Comparison of ENCODE assay signal across 11 mouse cellular contexts in genomic region chr10:77342842-77343241, GRCm38 (mm10).
DNase-seq lines count a peak whose midpoint lies in the region; ATAC-seq and TF ChIP-seq lines count a peak whose summit lies in the region.
"Had no signal": no experiment of that assay in that cellular context is flagged by ENCODE, and none has a peak within 500 bp of the region (broad histone marks: within the 10 kb centered on the region; RNA-seq: fewer than 3 reads in every experiment).

No protein-coding gene starts in this region.

- no peak for TF ChIP-seq POLR2A in thymus, adult 2 months (IDR thresholded peaks at IDR 0.05; ENCODE audit: control insufficient read depth, extremely low read depth, insufficient read depth, low read length, poor library complexity)

- H3K27ac ChIP-seq in lung, postnatal 0 days (ENCODE audit: low read length) = no peak overlapping the region
- H3K27ac ChIP-seq in heart, embryonic 16.5 days (ENCODE audit: low read length) = peak overlapping the region; percentile 79
- H3K27ac ChIP-seq in thymus, adult 2 months (ENCODE audit: control insufficient read depth, insufficient read depth, low read length) = no peak overlapping the region
- H3K27ac ChIP-seq: embryonic facial prominence, embryonic 15.5 days; limb, embryonic 12.5 days had no signal

- WGBS in lung, postnatal 0 days = 73% methylated on average over 3 of the region's 3 CpGs
- WGBS in heart, embryonic 16.5 days = 30% methylated on average over 3 of the region's 3 CpGs
- WGBS in thymus, adult 2 months = 64% methylated on average over 3 of the region's 3 CpGs

- no peak for TF ChIP-seq CTCF in lung, postnatal 0 days (IDR thresholded peaks at IDR 0.05)
- TF ChIP-seq CTCF in thymus, adult 2 months (IDR thresholded peaks at IDR 0.05; ENCODE audit: borderline replicate concordance, control insufficient read depth, extremely low read depth, insufficient read depth, low read length, poor library complexity) = no peak

- no peak overlapping the region for H3K4me3 ChIP-seq in lung, postnatal 0 days (ENCODE audit: low read depth, low read length)
- H3K4me3 ChIP-seq in heart, embryonic 16.5 days (ENCODE audit: low read length) = no peak overlapping the region
- H3K4me3 ChIP-seq in thymus, adult 2 months (ENCODE audit: control insufficient read depth, insufficient read depth, low read length) = no peak overlapping the region
- H3K4me3 ChIP-seq: embryonic facial prominence, embryonic 15.5 days; limb, embryonic 12.5 days had no signal

- no peaks in the 10 kb centered on the region for H3K27me3 ChIP-seq in lung, postnatal 0 days (replicated peaks; ENCODE audit: insufficient read depth, low read length)
- no peaks in the 10 kb centered on the region for H3K27me3 ChIP-seq in heart, embryonic 16.5 days (ENCODE audit: control insufficient read depth, insufficient read depth, low read length)
- no peaks in the 10 kb centered on the region for H3K27me3 ChIP-seq in thymus, adult 2 months (ENCODE audit: control insufficient read depth, insufficient read depth, low read length)
- H3K27me3 ChIP-seq: embryonic facial prominence, embryonic 15.5 days; limb, embryonic 12.5 days; Patski had no signal

- no peaks in the 10 kb centered on the region for H3K9me3 ChIP-seq in lung, postnatal 0 days (ENCODE audit: low read length)
- H3K9me3 ChIP-seq in heart, embryonic 16.5 days (replicated peaks; ENCODE audit: control insufficient read depth, low read length) = no peaks in the 10 kb centered on the region
- H3K9me3 ChIP-seq: embryonic facial prominence, embryonic 15.5 days; limb, embryonic 12.5 days had no signal

- ATAC-seq in lung, postnatal 0 days = no peak
- peak; percentile 78 for ATAC-seq in heart, embryonic 16.5 days (replicated peaks; ENCODE audit: extremely low read depth, insufficient read depth, low FRiP score)
- ATAC-seq: Patski had no signal

- H3K4me1 ChIP-seq in lung, postnatal 0 days (ENCODE audit: insufficient read depth, low read depth, low read length) = no peaks in the 10 kb centered on the region
- H3K4me1 ChIP-seq in heart, embryonic 16.5 days (ENCODE audit: control insufficient read depth, insufficient read depth, low read length) = peaks cover 19% of the 10 kb centered on the region
- no peaks in the 10 kb centered on the region for H3K4me1 ChIP-seq in thymus, adult 2 months (replicated peaks; ENCODE audit: control insufficient read depth, insufficient read depth, low read length)

- no peak overlapping the region for H3K4me2 ChIP-seq in lung, postnatal 0 days (replicated peaks; ENCODE audit: low read depth, low read length)
- H3K4me2 ChIP-seq in heart, embryonic 16.5 days (ENCODE audit: low read depth, low read length) = no peak overlapping the region
- H3K4me2 ChIP-seq: embryonic facial prominence, embryonic 15.5 days; limb, embryonic 12.5 days had no signal

- peak; percentile 21 for DNase-seq in lung, postnatal 0 days (ENCODE audit: low spot score)
- DNase-seq in lung, postnatal 36 days = no peak
- DNase-seq in cerebellum, postnatal 14 days = peak; percentile 79 to 85
- DNase-seq in right cerebral cortex, postnatal 10 days (ENCODE audit: low spot score in 2 of 2) = peak; percentile 60 to 63
- no peak for DNase-seq in spleen, postnatal 36 days (ENCODE audit: low spot score in 2 of 2)
- no peak for DNase-seq in thymus, adult 2 months
- DNase-seq in adrenal gland, adult 2 months = no peak

- TF ChIP-seq EP300 in lung, postnatal 0 days (IDR thresholded peaks at IDR 0.05) = no peak

- H3K9ac ChIP-seq in lung, postnatal 0 days (replicated peaks; ENCODE audit: low read depth) = no peak overlapping the region
- no peak overlapping the region for H3K9ac ChIP-seq in heart, embryonic 16.5 days (ENCODE audit: low read length)
- H3K9ac ChIP-seq: embryonic facial prominence, embryonic 15.5 days; limb, embryonic 12.5 days had no signal

- H3K36me3 ChIP-seq in lung, postnatal 0 days (ENCODE audit: insufficient read depth, low read length) = no peaks in the 10 kb centered on the region
- no peaks in the 10 kb centered on the region for H3K36me3 ChIP-seq in heart, embryonic 16.5 days (ENCODE audit: control insufficient read depth, insufficient read depth)
- H3K36me3 ChIP-seq in thymus, adult 2 months (ENCODE audit: control insufficient read depth, insufficient read depth, low read length) = no peaks in the 10 kb centered on the region
- H3K36me3 ChIP-seq: embryonic facial prominence, embryonic 15.5 days; limb, embryonic 12.5 days had no signal

Comparison
In these comparisons a context has a peak if more than half of its experiments do, and no peak if none do; other contexts are left out.
1. DNase-seq: peak in lung, postnatal 0 days (single experiment), cerebellum, postnatal 14 days (2 of 2) and right cerebral cortex, postnatal 10 days (2 of 2); none in lung, postnatal 36 days (single experiment), spleen, postnatal 36 days (0 of 2), thymus, adult 2 months (single experiment) and adrenal gland, adult 2 months (single experiment).